9 mouse cellular contexts compared by ENCODE assay signal in the genomic region with DNA sequence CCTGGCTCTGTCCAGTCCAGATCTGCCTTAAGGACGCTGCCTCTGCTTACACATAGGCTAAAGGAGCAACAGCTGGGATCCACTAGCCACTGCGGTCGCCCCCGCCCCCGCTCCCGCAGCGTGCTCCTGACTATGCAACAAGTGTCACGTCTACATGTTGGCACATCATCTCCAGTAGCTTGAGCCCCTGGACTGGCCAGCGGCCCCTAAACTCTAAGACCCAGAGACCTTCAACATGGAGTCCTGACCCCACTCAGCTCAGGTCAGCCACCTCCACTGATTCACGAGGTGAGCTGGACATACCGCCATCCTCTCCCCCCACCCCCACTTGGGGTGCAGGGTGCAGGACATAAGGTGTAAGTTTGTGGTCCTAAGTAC. TPM values are rescaled to one million over a fixed set of nuclear protein-coding genes. Genes with fewer than 3 reads are reported as not detected.
A peak's percentile ranks its signal among the peaks of the same experiment; 100 is the strongest.
DNase-seq lines count a peak whose midpoint lies in the region; ATAC-seq and TF ChIP-seq lines count a peak whose summit lies in the region.
"Had no signal": no experiment of that assay in that cellular context is flagged by ENCODE, and none has a peak within 500 bp of the region (broad histone marks: within the 10 kb centered on the region; RNA-seq: fewer than 3 reads in every experiment).

No protein-coding gene starts in this region.

- peaks cover 14% of the 10 kb centered on the region; the same call in 1 of the 2 replicates for H3K27me3 ChIP-seq in intestine, postnatal 0 days (replicated peaks; ENCODE audit: control insufficient read depth, insufficient read depth, low read length)
- peaks cover 43% of the 10 kb centered on the region for H3K27me3 ChIP-seq in neural tube, embryonic 13.5 days

- H3K4me3 ChIP-seq in left cerebral cortex, adult 2 months: peak overlapping the region; percentile 48; the same call in 1 of the 2 replicates
- H3K4me3 ChIP-seq in embryonic fibroblast, embryonic 13.5 days (ENCODE audit: insufficient read depth, low read length): peak overlapping the region; percentile 50
- H3K4me3 ChIP-seq in intestine, postnatal 0 days (ENCODE audit: low read depth, low read length): peak overlapping the region; percentile 41
- H3K4me3 ChIP-seq in neural tube, embryonic 13.5 days: peak overlapping the region; percentile 47

- TF ChIP-seq POLR2A in embryonic fibroblast, embryonic 13.5 days (IDR thresholded peaks at IDR 0.05; ENCODE audit: low read depth, low read length): no peak

- H3K9me3 ChIP-seq in intestine, postnatal 0 days (ENCODE audit: control insufficient read depth): no peaks in the 10 kb centered on the region
- H3K9me3 ChIP-seq in neural tube, embryonic 13.5 days: no peaks in the 10 kb centered on the region

- peak overlapping the region; percentile 71 for H3K4me2 ChIP-seq in intestine, postnatal 0 days (replicated peaks; ENCODE audit: low read depth)
- H3K4me2 ChIP-seq in neural tube, embryonic 13.5 days: peak overlapping the region; percentile 78

- H3K9ac ChIP-seq in intestine, postnatal 0 days (ENCODE audit: low read depth, low read length): no peak overlapping the region
- H3K9ac ChIP-seq in neural tube, embryonic 13.5 days: peak overlapping the region; percentile 58; the same call in 1 of the 2 replicates
- H3K9ac ChIP-seq: liver, embryonic 14.5 days had no signal

- TF ChIP-seq CTCF in left cerebral cortex, adult 2 months (IDR thresholded peaks at IDR 0.05): no peak
- TF ChIP-seq CTCF in embryonic fibroblast, embryonic 13.5 days (IDR thresholded peaks at IDR 0.05; ENCODE audit: borderline replicate concordance, insufficient read depth, low read length): no peak
- TF ChIP-seq CTCF in intestine, postnatal 0 days (IDR thresholded peaks at IDR 0.05; ENCODE audit: low read depth): no peak

- ATAC-seq in intestine, postnatal 0 days: no peak
- ATAC-seq in neural tube, embryonic 13.5 days (ENCODE audit: low read depth): peak; percentile 17; the same call in 1 of the 2 replicates

- intact Hi-C loops in left cerebral cortex, adult 2 months (cut with DNase I): loop anchor here (2.0 kb wide), 1 partner anchor 21 kb away; no protein-coding TSS in a partner anchor

- H3K4me1 ChIP-seq in embryonic fibroblast, embryonic 13.5 days (ENCODE audit: control insufficient read depth, insufficient read depth, low read length): no peaks in the 10 kb centered on the region
- H3K4me1 ChIP-seq in intestine, postnatal 0 days (replicated peaks; ENCODE audit: control insufficient read depth, insufficient read depth, low read length): no peaks in the 10 kb centered on the region
- peaks cover 8% of the 10 kb centered on the region for H3K4me1 ChIP-seq in neural tube, embryonic 13.5 days (replicated peaks)

- no peak for DNase-seq in left cerebral cortex, adult 2 months (ENCODE audit: extremely low spot score in 1 of 2, low spot score in 2 of 2)
- no peak for DNase-seq in left cerebral cortex, adult 8-10 months (ENCODE audit: low spot score in 2 of 2)
- DNase-seq in right cerebral cortex, adult 2 months (ENCODE audit: low spot score in 2 of 2): no peak
- no peak for DNase-seq in cerebellum, postnatal 10 days
- no peak for DNase-seq in ovary, postnatal 14 days (ENCODE audit: low spot score)

- no peak overlapping the region; the same call in 1 of the 2 replicates for H3K27ac ChIP-seq in left cerebral cortex, adult 2 months
- no peak overlapping the region for H3K27ac ChIP-seq in embryonic fibroblast, embryonic 13.5 days (ENCODE audit: insufficient read depth, low read length)
- no peak overlapping the region for H3K27ac ChIP-seq in intestine, postnatal 0 days (ENCODE audit: low read depth, low read length)
- no peak overlapping the region for H3K27ac ChIP-seq in neural tube, embryonic 13.5 days (replicated peaks)
- H3K27ac ChIP-seq: liver, embryonic 14.5 days had no signal

- no peaks in the 10 kb centered on the region for H3K36me3 ChIP-seq in intestine, postnatal 0 days (ENCODE audit: control insufficient read depth, insufficient read depth)
- H3K36me3 ChIP-seq in neural tube, embryonic 13.5 days: no peaks in the 10 kb centered on the region

- WGBS in intestine, postnatal 0 days: 28% methylated on average over 11 of the region's 11 CpGs
- whole genome bisulfite sequencing in neural tube, embryonic 13.5 days: 27% methylated on average over 11 of the region's 11 CpGs

RNA-seq across cellular contexts. Expression of a gene that starts 0.9 kb away (rescaled TPM):
- total RNA-seq in left cerebral cortex, adult 2 months (2021): 10 to 100 TPM; 13.1 to 32.7 TPM
- 10 to 100 TPM; 13.1 to 23.6 (median 17.0) TPM for total RNA-seq in left cerebral cortex, adult 8-10 months (2022)
- polyA plus RNA-seq in embryonic fibroblast, embryonic 13.5 days (2011; ENCODE audit: insufficient read length, low read depth, missing spikeins): 3.4 and 5.0 TPM in 2 replicates
- 3.5 and 4.0 TPM in 2 replicates for polyA plus RNA-seq in intestine, postnatal 0 days (2015; fragmentation: Nextera tagmentation; extraction: Ambion mirVana)
- 2.6 and 3.5 TPM in 2 replicates for polyA plus RNA-seq in neural tube, embryonic 13.5 days (2015; fragmentation: Nextera tagmentation; extraction: Ambion mirVana)
